Mouse (Mus musculus): ENCODE results near the gene Ksr1.

DNA sequence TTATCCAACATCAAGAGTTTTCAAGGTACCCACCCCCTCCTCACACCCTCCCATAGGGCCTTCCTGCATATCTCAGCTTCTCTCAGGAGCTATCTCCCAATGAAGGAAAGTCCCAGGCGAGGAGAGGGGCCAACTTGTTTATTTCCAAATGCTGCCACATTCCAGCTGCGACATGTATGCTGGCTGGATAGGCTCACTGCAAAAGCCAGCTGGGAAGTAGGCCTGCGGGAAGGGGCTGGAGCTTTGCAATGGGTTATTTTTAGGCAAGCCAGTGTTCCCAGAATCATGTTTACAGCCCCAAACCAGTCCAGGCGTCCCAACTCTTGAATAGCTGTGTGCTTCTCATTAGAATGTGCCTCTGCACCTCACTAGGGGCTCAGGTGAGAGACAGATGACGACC is 51.5 kb downstream of the Ksr1 start:
- TF ChIP-seq POLR2A (IDR thresholded peaks at IDR 0.05; ENCODE audit: borderline replicate concordance, extremely low read depth, low read depth, low read length) (no peak), CTCF (IDR thresholded peaks at IDR 0.05; ENCODE audit: insufficient read depth, low read length) (no peak)

Measured in lung, adult 2 months (tissue).